Mouse (Mus musculus) limb, embryonic 12.5 days (tissue): ENCODE data around the gene Bace1. TPM values are rescaled to one million over a fixed set of nuclear protein-coding genes. Genes with fewer than 3 reads are reported as not detected.

Source experiments
- ATAC-seq: fragments of 200-750 bp; cut with Nextera tagmentation; 2 replicates; pipeline ENCODE4 v1.8.0; 2017; ENCODE audit warnings: low read depth, moderate TSS enrichment; ENCODE audit not compliant: insufficient number of reproducible peaks, insufficient read depth, low FRiP score, low TSS enrichment
- H3K27ac ChIP-seq: fragments of 300-500 bp; sonication (generic); 2 replicates; pipeline ENCODE4 v1.5.1; 2016; ENCODE audit warnings: mild to moderate bottlenecking, moderate library complexity
- H3K27me3 ChIP-seq: fragments of 300-500 bp; sonication (generic); 2 replicates; pipeline ENCODE4 v1.6.1; 2016; ENCODE audit warnings: mild to moderate bottlenecking, moderate library complexity
- H3K36me3 ChIP-seq: fragments of 300-500 bp; sonication (generic); 2 replicates; pipeline ENCODE4 v1.6.1; 2016; ENCODE audit warnings: mild to moderate bottlenecking, moderate library complexity
- H3K4me1 ChIP-seq: fragments of 300-500 bp; sonication (generic); replicated peaks from 2 replicates; pipeline ENCODE4 v1.6.1; 2016
- H3K4me2 ChIP-seq: fragments of 300-500 bp; sonication (generic); 2 replicates; pipeline ENCODE4 v1.6.1; 2016; ENCODE audit warnings: mild to moderate bottlenecking, moderate library complexity
- H3K4me3 ChIP-seq: fragments of 300-500 bp; sonication (generic); replicated peaks from 2 replicates; pipeline ENCODE4 v1.5.1; 2016; ENCODE audit warnings: mild to moderate bottlenecking
- H3K9ac ChIP-seq: fragments of 300-500 bp; sonication (generic); replicated peaks from 2 replicates; pipeline ENCODE4 v1.6.1; 2016; ENCODE audit warnings: mild to moderate bottlenecking, moderate library complexity
- H3K9me3 ChIP-seq: fragments of 300-500 bp; sonication (generic); 2 replicates; pipeline ENCODE4 v1.6.1; 2016; ENCODE audit warnings: mild to moderate bottlenecking, moderate library complexity
- WGBS: fragments of 180-500 bp; shearing (Covaris S2); methylation state at CpG from one replicate; pipeline ENCODE4 v1.1.7; 2016; 5-methylcytosine and 5-hydroxymethylcytosine counted together
- polyA plus RNA-seq: library from polyadenylated mRNA; unstranded; fragments of >200 nt; fragmentation: Nextera tagmentation; extraction: Ambion mirVana; gene quantifications from 2 replicates; pipeline ENCODE4 v1.2.1, GENCODE M21; 2016

Bace1 gene
- 27.3 and 28.3 TPM in 2 replicates for polyA plus RNA-seq

DNA sequence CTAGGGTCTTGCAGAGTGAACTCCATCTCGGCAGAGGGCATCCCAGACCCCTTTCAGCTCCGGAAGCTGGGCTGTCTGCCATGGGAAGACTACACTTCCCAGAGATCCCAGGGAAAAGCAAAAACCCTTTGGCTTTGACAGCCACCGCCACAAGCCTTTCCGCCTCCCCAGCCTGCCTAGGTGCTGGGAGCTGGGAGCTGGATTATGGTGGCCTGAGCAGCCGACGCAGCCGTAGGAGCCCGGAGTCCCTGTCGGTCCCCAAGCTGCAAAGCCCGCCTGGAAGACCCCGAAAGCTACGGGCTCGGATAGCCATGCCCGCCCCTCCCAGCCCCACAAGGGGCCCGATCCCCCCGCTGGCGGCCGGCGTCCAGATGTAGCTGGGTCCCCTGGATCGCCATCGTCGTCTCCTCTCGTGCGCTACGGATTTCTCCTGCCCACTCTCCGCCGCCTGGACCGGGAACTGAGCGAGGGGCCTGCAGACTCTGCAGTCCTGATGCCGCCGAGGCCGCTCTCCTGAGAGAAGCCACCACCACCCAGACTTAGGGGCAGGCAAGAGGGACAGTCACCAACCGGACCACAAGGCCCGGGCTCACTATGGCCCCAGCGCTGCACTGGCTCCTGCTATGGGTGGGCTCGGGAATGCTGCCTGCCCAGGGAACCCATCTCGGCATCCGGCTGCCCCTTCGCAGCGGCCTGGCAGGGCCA, at the start of gene Bace1:
Gene Bace1 (plus strand): TSS at position 147 of the 705 bp plus-strand sequence.
- H3K4me3 ChIP-seq: peak within 1 kb of the TSS; percentile 83

DNA sequence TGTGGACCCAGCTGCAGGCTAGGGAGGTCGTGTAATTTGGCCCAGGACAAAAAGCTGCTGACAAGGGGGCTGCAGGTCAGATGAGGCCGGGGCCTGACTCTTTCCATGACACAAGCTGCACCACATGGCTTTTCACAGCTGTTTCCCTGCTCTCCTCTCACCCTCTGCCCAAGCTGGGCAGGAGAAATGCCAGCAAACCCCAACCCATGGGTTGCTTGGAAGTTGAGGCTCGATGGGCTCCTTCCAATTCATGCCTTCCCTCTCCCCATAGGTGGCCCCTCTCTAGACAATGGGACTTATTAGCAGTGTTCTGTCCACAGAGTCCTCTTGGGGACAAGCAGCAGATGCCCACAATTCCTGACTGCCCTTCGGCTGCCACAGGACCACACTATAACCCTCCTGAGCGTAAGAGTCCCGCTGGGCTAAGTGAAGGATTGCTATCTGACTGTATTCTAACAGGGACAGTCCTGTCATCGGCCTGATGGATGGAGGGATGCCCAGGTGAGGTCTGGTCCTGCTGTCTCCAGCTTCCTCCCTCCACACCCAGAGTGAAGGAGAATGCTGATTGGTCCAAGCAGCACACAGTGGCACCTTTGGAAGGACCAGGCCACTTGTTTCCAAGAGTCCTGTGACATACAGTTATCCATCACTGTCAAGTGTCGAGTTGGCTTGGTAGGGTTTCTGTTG, 46.8 kb upstream of the Bace1 start:
- whole genome bisulfite sequencing: 79% methylated on average over 8 of the region's 8 CpGs
- Histone ChIP-seq H3K36me3 (peaks cover 56% of the 10 kb centered on the region), H3K27ac (no peak overlapping the region), H3K4me1 (no peaks in the 10 kb centered on the region), H3K4me3 (no peak overlapping the region), H3K4me2 (no peak overlapping the region), H3K27me3 (no peaks in the 10 kb centered on the region), H3K9me3 (no peaks in the 10 kb centered on the region), H3K9ac (no peak overlapping the region; the same call in 1 of the 2 replicates)
- no peak for ATAC-seq

More for the DNA sequence above, at the start of gene Bace1:
- Histone ChIP-seq H3K36me3 (no peaks in the 10 kb centered on the region), H3K27ac (peak within 1 kb of the TSS; percentile 45; the same call in 1 of the 2 replicates), H3K9ac (peak within 1 kb of the TSS; percentile 87), H3K4me1 (peaks cover 24% of the 10 kb centered on the region), H3K9me3 (no peaks in the 10 kb centered on the region), H3K27me3 (no peaks in the 10 kb centered on the region), H3K4me2 (peak within 1 kb of the TSS; percentile 99)
- ATAC-seq: peak; percentile 58
- under 1% methylated on average over 37 of the region's 40 CpGs for WGBS

DNA sequence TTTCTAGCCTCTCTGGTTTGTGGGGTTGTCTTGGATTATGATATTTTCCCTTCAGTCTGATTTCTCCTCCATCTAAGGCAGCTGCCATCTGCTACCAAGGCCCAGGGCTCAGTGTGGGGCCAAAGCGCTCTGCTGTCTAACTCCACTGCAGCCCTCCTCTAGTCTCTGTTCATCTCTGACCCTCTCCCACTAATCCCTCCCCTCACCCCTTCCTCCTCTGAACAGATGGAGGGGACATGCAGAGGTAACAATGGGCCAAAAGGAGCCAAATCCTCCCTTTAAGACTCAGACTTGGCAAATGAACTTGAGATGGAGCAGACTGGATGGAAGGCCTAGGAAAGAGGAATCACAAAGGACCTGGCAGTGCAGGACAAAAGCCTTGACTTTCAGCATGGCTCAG, 46.1 kb upstream of the Bace1 start:
- Histone ChIP-seq H3K36me3 (peaks cover 51% of the 10 kb centered on the region), H3K4me3 (no peak overlapping the region), H3K9me3 (no peaks in the 10 kb centered on the region), H3K4me2 (no peak overlapping the region), H3K27me3 (no peaks in the 10 kb centered on the region), H3K4me1 (no peaks in the 10 kb centered on the region), H3K27ac (no peak overlapping the region), H3K9ac (no peak overlapping the region)
- WGBS: 93% methylated on average over 1 of the region's 1 CpGs
- ATAC-seq: no peak

DNA sequence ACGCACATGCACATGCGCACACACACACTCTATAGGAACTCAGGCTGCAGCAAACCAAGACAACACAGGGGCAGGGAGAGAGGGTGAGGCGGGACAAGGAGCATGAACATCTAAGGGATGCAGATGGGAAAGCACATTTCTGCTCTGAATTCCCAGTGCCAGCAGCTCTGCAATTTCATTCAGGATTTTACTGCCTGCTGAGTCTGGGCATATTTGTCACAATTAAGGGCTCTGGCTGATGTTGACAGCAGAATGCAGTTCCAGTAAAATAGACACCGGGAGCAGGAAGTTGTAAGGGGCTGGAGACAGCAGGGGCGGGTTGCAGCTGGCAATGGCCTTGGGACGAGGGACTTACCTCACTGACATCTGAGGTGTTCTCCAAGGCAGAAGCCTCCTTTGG, 44.7 kb upstream of the Bace1 start:
- Histone ChIP-seq H3K4me2 (no peak overlapping the region), H3K4me1 (peaks cover 10% of the 10 kb centered on the region), H3K36me3 (peaks cover 50% of the 10 kb centered on the region), H3K4me3 (no peak overlapping the region), H3K27me3 (no peaks in the 10 kb centered on the region), H3K9ac (no peak overlapping the region), H3K27ac (no peak overlapping the region), H3K9me3 (no peaks in the 10 kb centered on the region)
- WGBS: 75% methylated on average over 6 of the region's 6 CpGs
- ATAC-seq: no peak

- Histone ChIP-seq H3K4me3 (no peak overlapping the region), H3K9me3 (no peaks in the 10 kb centered on the region), H3K4me1 (peaks cover 21% of the 10 kb centered on the region), H3K27ac (no peak overlapping the region), H3K36me3 (peaks cover 43% of the 10 kb centered on the region), H3K27me3 (no peaks in the 10 kb centered on the region), H3K9ac (no peak overlapping the region), H3K4me2 (no peak overlapping the region)
- 82% methylated on average over 5 of the region's 5 CpGs for WGBS
- no peak for ATAC-seq
Observed at GRCm38 (mm10) chr9:45795722-45796121, 42.7 kb upstream of the Bace1 start.

DNA sequence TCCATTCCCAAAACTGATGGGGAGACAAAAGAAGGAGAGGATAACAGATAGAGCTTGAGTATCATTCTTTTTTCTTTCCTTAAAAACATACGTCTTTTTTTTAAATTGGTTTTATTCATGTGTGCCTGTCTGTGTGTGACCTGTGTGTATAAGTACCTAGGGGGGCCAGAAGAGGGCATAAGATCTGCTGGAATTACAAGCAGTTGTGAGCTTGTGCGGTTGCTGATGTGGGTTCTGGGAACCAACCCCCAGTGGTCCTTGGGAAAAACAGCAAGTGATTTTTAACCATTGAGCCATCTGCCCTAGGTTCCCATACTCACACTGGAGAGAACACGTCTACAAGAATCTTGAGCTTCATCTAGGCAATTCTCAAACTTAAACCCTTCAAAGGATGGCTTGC, 41.1 kb upstream of the Bace1 start:
- no peak for ATAC-seq
- H3K9me3 ChIP-seq: no peaks in the 10 kb centered on the region
- H3K4me2 ChIP-seq: no peak overlapping the region
- H3K4me3 ChIP-seq: no peak overlapping the region
- H3K36me3 ChIP-seq: peaks cover 42% of the 10 kb centered on the region
- no peak overlapping the region for H3K9ac ChIP-seq
- H3K27ac ChIP-seq: no peak overlapping the region
- H3K27me3 ChIP-seq: no peaks in the 10 kb centered on the region
- WGBS: 80% methylated on average over 3 of the region's 3 CpGs
- peaks cover 21% of the 10 kb centered on the region for H3K4me1 ChIP-seq

- Histone ChIP-seq H3K36me3 (peaks cover 37% of the 10 kb centered on the region), H3K27ac (peak overlapping the region; percentile 76), H3K9ac (0 out of 2 replicates have a peak overlapping the region, but pooled peaks have one; percentile 0), H3K4me2 (peak overlapping the region; percentile 44), H3K27me3 (no peaks in the 10 kb centered on the region), H3K4me1 (peaks cover 21% of the 10 kb centered on the region), H3K4me3 (no peak overlapping the region), H3K9me3 (no peaks in the 10 kb centered on the region)
- peak; percentile 84 for ATAC-seq
- 15% methylated on average over 13 of the region's 13 CpGs for WGBS
Observed at GRCm38 (mm10) chr9:45798467-45799164, 39.8 kb upstream of the Bace1 start.

DNA sequence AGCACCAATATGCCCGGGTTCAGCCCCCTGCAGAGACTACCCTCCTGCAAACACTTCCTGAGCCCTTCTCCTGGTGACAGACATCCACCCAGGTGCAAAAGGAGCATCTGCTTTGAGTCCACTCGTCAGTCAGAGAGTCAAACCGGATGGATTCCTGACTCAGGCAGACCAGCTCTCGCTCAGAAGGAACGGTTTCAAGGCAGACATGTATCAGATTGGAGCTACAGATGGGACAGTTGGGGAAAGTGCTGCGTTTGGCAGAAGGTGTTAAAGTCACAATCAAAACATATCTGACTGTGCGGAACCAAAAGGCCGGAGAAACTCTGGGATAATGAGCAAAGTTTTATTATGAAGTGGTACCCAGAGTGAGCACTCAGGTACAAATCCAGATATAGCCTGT, 39.0 kb upstream of the Bace1 start:
- ATAC-seq: no peak
- H3K27me3 ChIP-seq: no peaks in the 10 kb centered on the region
- H3K36me3 ChIP-seq: peaks cover 34% of the 10 kb centered on the region
- peaks cover 21% of the 10 kb centered on the region for H3K4me1 ChIP-seq
- H3K9me3 ChIP-seq: no peaks in the 10 kb centered on the region
- 0 out of 2 replicates have a peak overlapping the region, but pooled peaks have one; percentile 0 for H3K9ac ChIP-seq
- H3K27ac ChIP-seq: peak overlapping the region; percentile 76
- 73% methylated on average over 8 of the region's 8 CpGs for WGBS
- no peak overlapping the region for H3K4me3 ChIP-seq
- H3K4me2 ChIP-seq: 0 out of 2 replicates have a peak overlapping the region, but pooled peaks have one; percentile 44

- H3K27me3 ChIP-seq: no peaks in the 10 kb centered on the region
- WGBS: 91% methylated on average over 21 of the region's 21 CpGs
- no peak overlapping the region for H3K4me3 ChIP-seq
- H3K4me2 ChIP-seq: no peak overlapping the region
- H3K4me1 ChIP-seq: peaks cover 16% of the 10 kb centered on the region
- H3K9me3 ChIP-seq: no peaks in the 10 kb centered on the region
- H3K27ac ChIP-seq: no peak overlapping the region
- no peak for ATAC-seq
- H3K36me3 ChIP-seq: peaks cover 65% of the 10 kb centered on the region
- no peak overlapping the region for H3K9ac ChIP-seq
Observed at GRCm38 (mm10) chr9:45803070-45803774, 35.2 kb upstream of the Bace1 start.

GRCm38 (mm10) chr9:45806847-45807246, 31.5 kb upstream of the Bace1 start:
- no peak for ATAC-seq
- H3K27ac ChIP-seq: no peak overlapping the region

More at GRCm38 (mm10) chr9:45806847-45807246, 31.5 kb upstream of the Bace1 start:
- Histone ChIP-seq H3K4me2 (no peak overlapping the region), H3K9me3 (no peaks in the 10 kb centered on the region), H3K27me3 (no peaks in the 10 kb centered on the region), H3K4me1 (no peaks in the 10 kb centered on the region), H3K36me3 (peaks cover 61% of the 10 kb centered on the region), H3K4me3 (no peak overlapping the region), H3K9ac (no peak overlapping the region)
- WGBS: 92% methylated on average over 11 of the region's 11 CpGs
